Mouse (Mus musculus): ENCODE data around the gene Rab19.
"Not testable (repeated sequence)": the region's sequence is repeated elsewhere in the genome, so short reads cannot be mapped to it uniquely, and the experiment has no call there.

Gene Rab19

GRCm38 (mm10) chr6:39379749-39380148, 1.2 kb upstream of the Rab19 start:
- DNase-seq (ENCODE audit: low spot score): peak; percentile 60

GRCm38 (mm10) chr6:39380276-39380675, 699 bp upstream of the Rab19 start:
- no peak for DNase-seq (ENCODE audit: low spot score)

DNA sequence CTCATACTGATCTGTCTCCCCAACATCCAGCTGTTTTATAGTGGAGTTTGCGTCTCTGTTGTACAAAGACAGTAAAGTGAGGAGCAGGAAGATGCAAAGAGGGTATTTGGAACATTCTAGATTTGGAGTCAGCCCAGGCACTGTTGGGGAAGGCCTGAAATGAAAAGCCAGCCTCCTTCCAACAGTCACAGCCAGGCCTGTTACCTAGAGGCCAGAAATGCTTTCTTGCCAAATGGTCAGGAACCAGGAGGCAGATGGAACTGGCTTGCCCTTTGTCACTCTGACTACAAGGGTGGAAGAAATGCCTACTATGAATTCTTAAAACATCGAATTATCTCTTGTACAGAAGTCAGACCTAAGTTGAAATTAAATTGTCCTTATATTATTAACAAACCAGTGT, 9.0 kb downstream of the Rab19 start:
- no peak for DNase-seq (ENCODE audit: low spot score)

DNA sequence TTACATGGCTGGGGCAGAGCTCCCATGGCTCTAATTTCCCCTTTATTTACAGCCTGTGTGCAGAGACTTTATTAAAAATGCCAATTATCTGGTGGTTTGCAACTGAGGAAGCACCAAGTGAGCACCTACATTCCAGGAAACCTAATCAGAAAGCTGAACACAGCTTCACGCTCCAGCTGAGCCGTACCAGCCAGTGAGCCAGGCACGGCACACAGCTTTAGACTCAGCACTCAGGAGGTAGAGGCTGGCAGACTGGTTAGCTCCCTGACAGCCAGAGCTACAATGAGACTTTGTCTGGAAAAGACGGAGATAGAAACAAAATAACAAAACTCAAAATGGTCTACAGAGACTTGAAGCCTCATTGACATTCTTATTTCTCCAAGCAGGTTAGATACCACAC, 14.5 kb downstream of the Rab19 start:
- no peak for DNase-seq (ENCODE audit: low spot score)

GRCm38 (mm10) chr6:39395916-39396315, 14.9 kb downstream of the Rab19 start:
- DNase-seq (ENCODE audit: low spot score): no peak

GRCm38 (mm10) chr6:39397046-39397445, 16.1 kb downstream of the Rab19 start:
- no peak for DNase-seq (ENCODE audit: low spot score)

GRCm38 (mm10) chr6:39398342-39398741, 17.4 kb downstream of the Rab19 start:
- DNase-seq (ENCODE audit: low spot score): no peak

- DNase-seq (ENCODE audit: low spot score): peak; percentile 34
Observed at GRCm38 (mm10) chr6:39400343-39400742, 19.4 kb downstream of the Rab19 start.

GRCm38 (mm10) chr6:39403136-39403535, 22.2 kb downstream of the Rab19 start:
- peak; percentile 14 for DNase-seq (ENCODE audit: low spot score)

DNA sequence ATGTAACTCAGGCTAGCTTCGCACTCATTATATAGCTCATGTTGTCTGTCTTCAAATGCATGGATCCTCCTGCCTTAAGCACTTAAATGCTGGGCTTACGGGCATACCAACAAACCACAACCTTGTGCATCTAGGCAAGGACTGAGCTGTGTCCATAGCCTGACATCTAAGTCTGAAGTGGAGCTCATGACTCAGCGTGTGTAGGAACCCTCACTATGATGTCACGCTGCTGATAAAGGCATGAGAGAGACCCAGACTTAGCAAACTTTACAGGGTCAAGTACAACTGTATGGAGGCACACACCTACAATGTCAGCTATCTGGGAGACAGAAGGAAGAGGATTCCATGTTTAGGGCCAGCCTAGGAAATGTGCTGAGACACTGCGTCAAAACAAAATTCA, 25.5 kb downstream of the Rab19 start:
- DNase-seq (ENCODE audit: low spot score): no peak

GRCm38 (mm10) chr6:39414106-39414505, 33.1 kb downstream of the Rab19 start:
- no peak for DNase-seq (ENCODE audit: low spot score)

DNA sequence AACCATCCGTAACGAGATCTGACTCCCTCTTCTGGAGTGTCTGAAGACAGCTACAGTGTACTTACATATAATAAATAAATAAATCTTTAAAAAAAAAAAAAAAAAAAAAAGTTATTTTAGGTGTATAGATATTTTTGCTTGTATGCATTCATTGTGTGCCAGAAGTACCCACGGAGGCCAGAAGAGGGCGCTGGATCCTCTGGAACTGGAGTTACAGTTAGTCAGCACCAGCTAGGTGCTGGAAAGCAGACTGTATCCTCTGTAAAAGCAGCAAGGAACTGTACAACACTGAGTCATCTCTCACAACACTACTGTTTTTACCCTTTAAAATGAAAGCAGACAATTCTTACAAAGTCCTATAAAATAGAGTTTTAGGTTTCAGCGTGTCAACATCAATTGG, 34.8 kb downstream of the Rab19 start:
- peak; percentile 53 for DNase-seq (ENCODE audit: low spot score)

DNA sequence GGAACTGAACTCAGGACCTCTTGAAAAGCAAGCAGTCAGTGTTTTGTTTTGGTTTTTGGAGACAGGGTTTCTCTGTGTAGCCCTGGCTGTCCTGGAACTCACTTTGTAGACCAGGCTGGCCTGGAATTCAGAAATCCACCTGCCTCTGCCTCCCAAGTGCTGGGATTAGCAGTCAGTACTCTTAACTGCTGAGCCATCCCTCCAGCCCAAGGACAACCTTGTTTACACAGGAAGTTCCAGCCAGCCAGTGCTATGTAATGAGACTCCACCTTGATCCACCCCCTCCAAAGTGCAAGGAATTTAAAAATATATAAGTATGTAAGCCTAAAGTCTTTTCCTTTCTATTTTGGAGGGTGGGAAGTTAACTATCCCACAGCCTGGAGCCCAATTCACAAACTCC, 35.7 kb downstream of the Rab19 start:
- not testable (repeated sequence) for DNase-seq (ENCODE audit: low spot score)

- peak; percentile 7 for DNase-seq (ENCODE audit: low spot score)
Observed at GRCm38 (mm10) chr6:39419386-39419850, 38.4 kb downstream of the Rab19 start.

DNA sequence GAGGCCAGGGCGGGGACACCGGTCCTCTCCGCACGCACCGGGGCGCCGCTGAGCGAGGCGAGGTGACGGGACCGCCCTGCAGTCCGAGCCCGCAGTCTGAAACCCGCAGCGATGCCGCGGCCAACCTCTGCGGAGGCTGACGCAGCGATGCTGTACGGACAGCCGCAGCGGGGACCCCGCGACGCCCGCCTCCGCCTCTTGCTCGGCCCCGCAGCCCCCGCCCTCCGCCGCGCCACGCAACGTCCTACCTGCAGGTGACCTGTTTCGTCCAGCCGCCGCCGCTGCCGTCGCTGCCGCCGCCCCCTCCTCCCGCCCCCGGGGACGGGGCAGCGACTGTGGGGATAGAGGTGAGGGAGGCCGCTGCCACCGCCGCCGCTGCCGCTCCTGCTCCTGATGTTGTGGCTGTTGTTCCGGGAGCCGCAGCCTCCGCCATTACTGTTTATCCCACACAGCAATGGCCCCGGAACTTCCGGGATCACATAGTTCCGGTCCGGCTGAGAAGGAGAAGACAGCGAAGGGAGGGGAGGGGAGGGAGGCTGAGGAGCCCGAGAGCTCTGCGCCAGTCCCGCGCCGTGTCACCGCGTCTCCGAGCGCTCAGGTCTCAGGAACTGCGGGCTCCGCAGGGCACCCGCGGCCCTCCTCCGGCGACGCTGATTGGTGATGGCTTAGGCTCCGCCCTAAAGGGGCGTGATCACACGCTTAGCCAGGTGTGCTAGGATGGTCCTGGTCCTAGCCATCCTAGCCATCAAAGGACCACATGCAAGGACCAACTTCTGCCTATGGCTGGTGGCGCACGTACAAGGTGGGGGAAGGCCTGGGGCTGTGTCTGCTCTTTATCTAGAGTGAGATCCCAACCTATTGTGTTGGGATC, 39.1 kb downstream of the Rab19 start, which contains the start of gene Mkrn1:
Gene Mkrn1 (minus strand): TSS at position 612 of the 871 bp plus-strand sequence.
- peak; percentile 79 for DNase-seq (ENCODE audit: low spot score)

DNA sequence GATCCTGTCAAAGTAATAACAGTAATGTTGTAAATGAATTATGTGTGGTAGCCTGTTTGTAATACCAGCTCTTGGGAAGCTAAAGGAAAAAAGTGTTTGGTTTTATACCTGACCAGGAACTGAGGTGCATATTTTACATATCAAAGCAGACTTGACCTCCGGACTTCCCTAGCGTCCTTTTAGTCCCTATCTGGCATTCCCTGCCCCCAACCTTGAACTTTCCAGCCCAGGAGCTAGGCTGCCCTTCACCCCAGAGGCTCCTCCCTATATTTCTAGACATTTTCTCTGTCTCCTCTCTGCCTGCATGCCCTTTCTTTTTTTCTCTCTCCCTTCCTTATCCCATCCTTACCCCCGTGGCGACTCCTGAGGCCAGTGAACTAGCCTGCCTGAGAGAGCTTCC, 39.9 kb downstream of the Rab19 start:
- DNase-seq (ENCODE audit: low spot score): no peak

- DNase-seq (ENCODE audit: low spot score): no peak
Observed at GRCm38 (mm10) chr6:39423130-39423551, 42.2 kb downstream of the Rab19 start.

DNA sequence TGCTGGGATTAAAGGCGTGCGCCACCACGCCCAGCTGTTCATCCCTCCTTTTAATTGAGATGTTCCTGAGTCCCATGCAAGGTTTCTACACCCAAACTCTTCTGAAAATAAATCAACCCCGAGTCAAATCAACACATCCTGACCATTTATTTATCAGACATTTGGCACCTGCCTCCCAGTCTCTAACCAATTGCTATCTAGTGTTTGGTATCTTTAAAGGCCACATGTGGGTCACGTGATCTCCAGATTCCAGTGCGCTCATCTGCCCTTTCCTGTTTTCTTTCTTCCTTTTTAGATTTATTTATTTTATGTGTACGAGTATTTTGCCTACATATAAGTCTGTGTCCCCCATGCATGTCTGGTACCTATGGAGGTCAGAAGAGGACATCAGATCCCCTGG, 42.7 kb downstream of the Rab19 start:
- DNase-seq (ENCODE audit: low spot score): no peak

DNA sequence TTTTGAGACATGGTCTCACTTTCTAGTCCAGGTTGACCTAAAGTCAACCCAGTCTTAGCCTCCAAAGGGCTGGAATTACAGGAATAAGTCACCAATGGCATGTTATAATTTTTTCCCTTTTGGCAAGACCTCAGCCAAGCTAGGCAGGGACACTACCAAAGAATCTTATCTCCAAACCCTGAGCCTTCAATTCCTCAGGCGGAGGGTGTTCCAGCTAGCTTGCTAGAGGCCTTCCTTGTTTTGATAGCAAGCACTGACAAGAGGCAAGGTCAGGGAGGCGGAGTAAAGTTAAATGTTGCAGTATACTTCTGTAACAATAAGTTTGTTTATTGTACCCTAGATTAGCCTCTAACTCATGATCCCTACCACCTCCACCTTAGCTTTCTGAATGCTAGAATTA, 44.2 kb downstream of the Rab19 start:
- DNase-seq (ENCODE audit: low spot score): no peak

- no peak for DNase-seq (ENCODE audit: low spot score)
Observed at GRCm38 (mm10) chr6:39426725-39427124, 45.8 kb downstream of the Rab19 start.

DNA sequence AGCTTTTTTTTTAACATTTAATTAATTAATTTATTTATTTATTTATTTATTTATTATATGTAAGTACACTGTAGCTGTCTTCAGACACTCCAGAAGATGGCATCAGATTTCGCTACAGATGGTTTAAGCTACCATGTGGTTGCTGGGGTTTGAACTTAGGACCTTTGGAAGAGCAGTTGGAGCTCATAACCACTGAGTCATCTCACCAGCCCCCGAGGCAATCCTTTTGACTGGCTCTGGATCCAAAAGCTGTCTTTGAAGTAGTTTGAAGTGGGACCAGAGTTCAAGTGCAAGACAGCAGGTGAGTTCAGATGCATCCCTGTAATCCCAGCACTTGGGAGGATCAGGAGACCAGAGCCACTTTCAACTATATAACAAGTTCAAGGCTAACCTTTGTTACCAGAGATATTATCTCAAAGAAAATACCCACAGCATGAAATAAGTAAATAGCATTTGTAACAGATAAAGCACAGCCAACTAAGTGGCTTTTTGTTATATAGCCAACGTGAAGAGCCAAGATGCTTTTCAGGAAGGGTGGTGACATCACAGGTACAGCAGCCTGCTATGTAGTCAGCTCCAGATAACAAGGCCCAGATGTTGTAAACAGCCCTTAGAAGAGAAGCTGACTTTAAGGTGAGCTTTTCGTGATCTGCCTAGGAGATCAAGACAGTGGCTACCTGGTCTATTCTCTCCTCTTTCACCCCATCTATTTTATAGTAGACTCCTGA, 46.5 kb downstream of the Rab19 start:
- no peak for DNase-seq (ENCODE audit: low spot score)

- no peak for DNase-seq (ENCODE audit: low spot score)
Observed at GRCm38 (mm10) chr6:39429007-39429788, 48.2 kb downstream of the Rab19 start.

All from lung, postnatal 25 days (tissue).